Mouse (Mus musculus) layer of hippocampus, adult 2 months (tissue): ENCODE results near the gene Trim44. TPM values are rescaled to one million over a fixed set of nuclear protein-coding genes. Genes with fewer than 3 reads are reported as not detected.
A peak's percentile ranks its signal among the peaks of the same experiment; 100 is the strongest.

Source experiments
- DNase-seq, 2 experiments: peaks; one replicate each; pipeline ENCODE4 v3.0.0; 2022; ENCODE audit warnings: low spot score in 2 of 2
- H3K27ac ChIP-seq: fragments of 200-600 bp; 2 replicates; pipeline ENCODE4 v1.8.1; 2022
- H3K4me3 ChIP-seq: fragments of 200-600 bp; 2 replicates; pipeline ENCODE4 v1.8.1; 2022; ENCODE audit warnings: mild to moderate bottlenecking
- CTCF ChIP-seq: fragments of 200-600 bp; conservative IDR thresholded peaks from 2 replicates; pipeline ENCODE4 v1.8.1; 2022; ENCODE audit warnings: antibody characterized with exemption, mild to moderate bottlenecking, moderate library complexity
- long read RNA-seq, 2 experiments: library from polyadenylated mRNA; stranded (forward); transcript quantifications; one replicate each; pipeline ENCODE4 v2.0.0; 2021; ENCODE audit warnings: borderline mapping rate in 2 of 2
- total RNA-seq, 2 experiments: library from RNA; stranded (reverse); gene quantifications; 2 replicates each; pipeline ENCODE4 v1.2.3; 2021

Trim44 gene
- 100 to 1,000 TPM; 169 to 171 TPM for total RNA-seq
- long read RNA-seq, experiment 1, full-length matches to known transcripts = 1 of 185 reads
- long read RNA-seq, experiment 1, partial matches to known transcripts = 2 of 185 reads
- long read RNA-seq, experiment 1, other reads (novel, unspliced or antisense) = 182 of 185 reads
- long read RNA-seq, experiment 2, full-length matches to known transcripts = 8 of 279 reads
- long read RNA-seq, experiment 2, partial matches to known transcripts = 0 of 279 reads
- long read RNA-seq, experiment 2, other reads (novel, unspliced or antisense) = 271 of 279 reads

- peak within 1 kb of the TSS; percentile 15; the same call in 1 of the 2 replicates for H3K4me3 ChIP-seq
- no peak for DNase-seq
- TF ChIP-seq CTCF = no peak
- no peak within 1 kb of the TSS for H3K27ac ChIP-seq
Measured at GRCm38 (mm10) chr2:102407363-102408184, at the start of gene Trim44. Gene Trim44, minus strand, starts transcription at chr2:102407828.

GRCm38 (mm10) chr2:102455126-102455525 lies 47.5 kb upstream of the Trim44 start:
- TF ChIP-seq CTCF = no peak
- no peak overlapping the region for H3K4me3 ChIP-seq
- no peak for DNase-seq
- H3K27ac ChIP-seq = no peak overlapping the region

- TF ChIP-seq CTCF = peak; percentile 89
- Histone ChIP-seq H3K27ac (no peak overlapping the region), H3K4me3 (no peak overlapping the region)
- peak in 1 of 2 experiments; percentile 20 for DNase-seq
Measured at GRCm38 (mm10) chr2:102453447-102453846, 45.8 kb upstream of the Trim44 start.

GRCm38 (mm10) chr2:102451671-102452549 lies 44.3 kb upstream of the Trim44 start, which contains the start of gene Fjx1:
Gene Fjx1, minus strand, starts transcription at chr2:102452499.
- Histone ChIP-seq H3K4me3 (peak within 1 kb of the TSS; percentile 87), H3K27ac (peak within 1 kb of the TSS; percentile 94)
- peak; percentile 44 to 48 for DNase-seq
- no peak for TF ChIP-seq CTCF

GRCm38 (mm10) chr2:102450761-102451670 lies 43.4 kb upstream of the Trim44 start:
- peak overlapping the region; percentile 94 for H3K27ac ChIP-seq
- peak; percentile 25 to 34 for DNase-seq
- H3K4me3 ChIP-seq = peak overlapping the region; percentile 87
- peak; percentile 63 for TF ChIP-seq CTCF

- peak; percentile 21; the same call in 1 of the 2 replicates for TF ChIP-seq CTCF
- peak; percentile 39 to 41 for DNase-seq
- H3K27ac ChIP-seq = peak overlapping the region; percentile 94
Measured at GRCm38 (mm10) chr2:102450248-102450760, 42.7 kb upstream of the Trim44 start.

GRCm38 (mm10) chr2:102449630-102450247 lies 42.1 kb upstream of the Trim44 start:
- no peak for TF ChIP-seq CTCF
- Histone ChIP-seq H3K4me3 (peak overlapping the region; percentile 87), H3K27ac (peak overlapping the region; percentile 94)
- peak in 1 of 2 experiments; percentile 16 for DNase-seq

More at GRCm38 (mm10) chr2:102450248-102450760, 42.7 kb upstream of the Trim44 start:
- H3K4me3 ChIP-seq = peak overlapping the region; percentile 87

- Histone ChIP-seq H3K27ac (0 out of 2 replicates have a peak overlapping the region, but pooled peaks have one; percentile 94), H3K4me3 (peak overlapping the region; percentile 87)
- TF ChIP-seq CTCF = no peak
- no peak for DNase-seq
Measured at GRCm38 (mm10) chr2:102449056-102449455, 41.4 kb upstream of the Trim44 start.

GRCm38 (mm10) chr2:102447831-102448230 lies 40.2 kb upstream of the Trim44 start:
- TF ChIP-seq CTCF = no peak
- no peak overlapping the region for H3K27ac ChIP-seq
- H3K4me3 ChIP-seq = no peak overlapping the region
- DNase-seq = no peak

GRCm38 (mm10) chr2:102446851-102447250 lies 39.2 kb upstream of the Trim44 start:
- no peak overlapping the region for H3K27ac ChIP-seq
- no peak overlapping the region for H3K4me3 ChIP-seq
- no peak for DNase-seq
- no peak for TF ChIP-seq CTCF
